Mouse (Mus musculus) hindbrain, postnatal 0 days (tissue): ENCODE data around the gene Gm20716. TPM values are rescaled to one million over a fixed set of nuclear protein-coding genes. Genes with fewer than 3 reads are reported as not detected.

Source experiments
- ATAC-seq: fragments of 200-750 bp; cut with Nextera tagmentation; 2 replicates; pipeline ENCODE4 v1.8.0; 2017; ENCODE audit warnings: mild to moderate bottlenecking, moderate TSS enrichment, moderate library complexity
- DNase-seq: peaks from one replicate; pipeline ENCODE4 v3.0.0-alpha.2; 2015; ENCODE audit warnings: low spot score
- H3K27ac ChIP-seq: fragments of 300-500 bp; sonication (generic); 2 replicates; pipeline ENCODE4 v1.5.1; 2014; ENCODE audit warnings: mild to moderate bottlenecking
- H3K27me3 ChIP-seq: fragments of 300-500 bp; sonication (generic); 2 replicates; pipeline ENCODE4 v1.6.1; 2014; ENCODE audit warnings: low read length, mixed read lengths; ENCODE audit not compliant: insufficient read depth
- H3K36me3 ChIP-seq: fragments of 300-500 bp; sonication (generic); 2 replicates; pipeline ENCODE4 v1.6.1; 2014; ENCODE audit warnings: low read length, mixed read lengths; ENCODE audit not compliant: insufficient read depth
- H3K4me1 ChIP-seq: fragments of 300-500 bp; sonication (generic); 2 replicates; pipeline ENCODE4 v1.6.1; 2014; ENCODE audit warnings: antibody characterized with exemption, low read length, mixed read lengths; ENCODE audit not compliant: insufficient read depth
- H3K4me2 ChIP-seq: fragments of 300-500 bp; sonication (generic); 2 replicates; pipeline ENCODE4 v1.6.1; 2014; ENCODE audit warnings: low read depth, mild to moderate bottlenecking, low read length, moderate library complexity, mixed read lengths
- H3K4me3 ChIP-seq: fragments of 300-500 bp; sonication (generic); 2 replicates; pipeline ENCODE4 v1.5.1; 2014; ENCODE audit warnings: low read length
- H3K9ac ChIP-seq: fragments of 300-500 bp; sonication (generic); replicated peaks from 2 replicates; pipeline ENCODE4 v1.6.1; 2014; ENCODE audit warnings: mild to moderate bottlenecking, low read length, moderate library complexity, mixed read lengths
- H3K9me3 ChIP-seq: fragments of 300-500 bp; sonication (generic); 2 replicates; pipeline ENCODE4 v1.6.1; 2016; ENCODE audit warnings: low read length, mixed read lengths
- CTCF ChIP-seq: IDR thresholded peaks from 2 replicates; pipeline ENCODE4 v1.5.1; 2016; ENCODE audit warnings: antibody characterized with exemption, control low read depth, low read depth
- WGBS: fragments of 180-500 bp; shearing (Covaris S2); extraction: QIAGEN DNeasy Blood & Tissue Kit; methylation state at CpG from one replicate; pipeline ENCODE4 v1.1.7; 2014; 5-methylcytosine and 5-hydroxymethylcytosine counted together
- polyA plus RNA-seq: library from polyadenylated mRNA; unstranded; fragments of >200 nt; fragmentation: Nextera tagmentation; extraction: Ambion mirVana; gene quantifications from 2 replicates; pipeline ENCODE4 v1.2.1, GENCODE M21; 2015
- total RNA-seq: library from RNA; depleted of rRNA; stranded (reverse); fragments of >200 nt; gene quantifications from 2 replicates; pipeline ENCODE4 v1.2.3, GENCODE M21; 2014

Gm20716 gene
- total and polyA plus RNA-seq, 2 experiments from 2014 or later, result 11.7 to 14.3 TPM

- peaks cover 18% of the 10 kb centered on the region for H3K4me1 ChIP-seq
- WGBS, result 33% methylated on average over 2 of the region's 2 CpGs
- no peak overlapping the region for H3K4me2 ChIP-seq
- no peak for TF ChIP-seq CTCF
- H3K27ac ChIP-seq, result no peak overlapping the region
- DNase-seq (no peak), ATAC-seq (no peak)
- no peaks in the 10 kb centered on the region for H3K9me3 ChIP-seq
- no peaks in the 10 kb centered on the region for H3K27me3 ChIP-seq
- H3K4me3 ChIP-seq, result no peak overlapping the region
- no peak overlapping the region for H3K9ac ChIP-seq
- H3K36me3 ChIP-seq, result peaks cover 8% of the 10 kb centered on the region; the same call in 1 of the 2 replicates
Observed at GRCm38 (mm10) chr2:168195721-168196120, 34.4 kb downstream of the Gm20716 start.

- Histone ChIP-seq H3K9me3 (no peaks in the 10 kb centered on the region), H3K36me3 (peaks cover 8% of the 10 kb centered on the region), H3K27me3 (no peaks in the 10 kb centered on the region), H3K4me1 (peaks cover 18% of the 10 kb centered on the region), H3K4me3 (no peak overlapping the region), H3K4me2 (no peak overlapping the region), H3K27ac (no peak overlapping the region), H3K9ac (no peak overlapping the region; the same call in 1 of the 2 replicates)
- DNase-seq (no peak), ATAC-seq (no peak)
- no peak for TF ChIP-seq CTCF
- WGBS, result 76% methylated on average over 2 of the region's 2 CpGs
Observed at GRCm38 (mm10) chr2:168193685-168194084, 36.5 kb downstream of the Gm20716 start.

GRCm38 (mm10) chr2:168191856-168192255 lies 38.3 kb downstream of the Gm20716 start:
- WGBS, result 92% methylated on average over 2 of the region's 2 CpGs
- TF ChIP-seq CTCF, result no peak
- no peak overlapping the region for H3K27ac ChIP-seq
- H3K4me2 ChIP-seq, result no peak overlapping the region
- H3K4me3 ChIP-seq, result no peak overlapping the region
- no peak for DNase-seq
- peaks cover 9% of the 10 kb centered on the region; the same call in 1 of the 2 replicates for H3K4me1 ChIP-seq
- H3K27me3 ChIP-seq, result no peaks in the 10 kb centered on the region
- H3K9me3 ChIP-seq, result no peaks in the 10 kb centered on the region
- peaks cover 10% of the 10 kb centered on the region for H3K36me3 ChIP-seq
- ATAC-seq, result no peak
- H3K9ac ChIP-seq, result no peak overlapping the region

- Histone ChIP-seq H3K4me2 (no peak overlapping the region), H3K27ac (no peak overlapping the region), H3K27me3 (no peaks in the 10 kb centered on the region), H3K9me3 (no peaks in the 10 kb centered on the region), H3K4me3 (no peak overlapping the region), H3K36me3 (peaks cover 6% of the 10 kb centered on the region; the same call in 1 of the 2 replicates), H3K4me1 (no peaks in the 10 kb centered on the region), H3K9ac (no peak overlapping the region)
- ATAC-seq (no peak), DNase-seq (no peak)
- TF ChIP-seq CTCF, result no peak
- WGBS, result 35% methylated on average over 7 of the region's 7 CpGs
Observed at GRCm38 (mm10) chr2:168175946-168176345, 54.2 kb downstream of the Gm20716 start.

GRCm38 (mm10) chr2:168170167-168170685 lies 59.9 kb downstream of the Gm20716 start:
- no peak overlapping the region for H3K4me3 ChIP-seq
- H3K36me3 ChIP-seq, result no peaks in the 10 kb centered on the region; the same call in 1 of the 2 replicates
- DNase-seq, result peak; percentile 26
- no peak overlapping the region for H3K27ac ChIP-seq
- no peaks in the 10 kb centered on the region for H3K9me3 ChIP-seq
- peak; percentile 64 for ATAC-seq
- H3K4me1 ChIP-seq, result peaks cover 11% of the 10 kb centered on the region; the same call in 1 of the 2 replicates
- peak overlapping the region; percentile 37 for H3K4me2 ChIP-seq
- WGBS, result 15% methylated on average over 13 of the region's 13 CpGs
- H3K9ac ChIP-seq, result no peak overlapping the region
- TF ChIP-seq CTCF, result no peak
- H3K27me3 ChIP-seq, result no peaks in the 10 kb centered on the region

GRCm38 (mm10) chr2:168169800-168170113 lies 60.4 kb downstream of the Gm20716 start:
- DNase-seq (no peak), ATAC-seq (no peak)
- Histone ChIP-seq H3K9ac (no peak overlapping the region), H3K9me3 (no peaks in the 10 kb centered on the region), H3K4me1 (peaks cover 11% of the 10 kb centered on the region; the same call in 1 of the 2 replicates), H3K4me3 (no peak overlapping the region), H3K27me3 (no peaks in the 10 kb centered on the region), H3K4me2 (peak overlapping the region; percentile 37; the same call in 1 of the 2 replicates), H3K27ac (no peak overlapping the region), H3K36me3 (no peaks in the 10 kb centered on the region; the same call in 1 of the 2 replicates)
- WGBS, result 11% methylated on average over 9 of the region's 9 CpGs
- no peak for TF ChIP-seq CTCF
